Mouse (Mus musculus): Measurements from ENCODE around the gene Pitpnm2.
A peak's percentile ranks its signal among the peaks of the same experiment; 100 is the strongest.

Pitpnm2 gene

DNA sequence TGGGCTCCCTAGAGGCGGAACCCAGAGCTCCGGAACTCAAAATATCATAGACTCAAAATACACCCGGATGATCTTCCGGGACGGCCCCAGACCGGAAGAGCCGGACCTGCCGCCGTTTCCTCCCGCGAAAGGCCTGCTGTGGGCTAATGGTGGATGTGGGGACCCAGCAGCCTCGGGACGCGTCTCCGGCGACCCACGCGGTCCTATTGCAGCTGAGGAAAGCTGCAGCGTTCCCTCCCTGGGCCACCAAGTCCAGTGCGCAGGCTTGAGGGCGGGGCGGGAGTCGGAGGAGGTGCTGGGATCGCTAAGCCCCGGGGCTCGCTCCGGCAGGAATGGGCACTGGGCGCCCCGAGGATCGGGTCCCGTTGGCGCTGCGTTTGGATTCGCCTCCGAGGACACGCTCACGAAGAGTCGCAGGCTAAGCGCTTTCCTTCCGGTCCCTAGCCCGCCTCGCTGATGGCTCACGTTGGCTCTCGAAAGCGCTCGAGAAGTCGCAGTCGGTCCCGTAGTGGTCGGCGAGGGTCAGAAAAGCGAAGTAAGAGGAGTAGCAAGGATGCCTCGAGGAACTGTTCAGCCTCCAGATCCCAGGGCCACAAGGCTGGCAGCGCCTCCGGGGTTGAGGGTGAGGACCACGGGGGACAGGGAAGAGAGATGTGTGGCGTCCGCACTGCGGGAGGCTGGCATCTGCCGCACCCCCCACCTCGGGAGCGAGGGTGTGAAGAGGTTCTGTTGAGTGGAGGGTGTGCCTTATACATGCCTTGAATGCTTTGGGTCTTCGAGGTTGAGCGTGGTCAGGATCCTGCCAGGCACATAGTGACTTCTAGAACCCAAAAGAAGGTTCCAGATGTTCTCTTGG, 133.3 kb downstream of the Pitpnm2 start, which contains the start of gene Arl6ip4:
Gene Arl6ip4, plus strand, starts transcription at position 100 of the 856 bp plus-strand sequence.
- DNase-seq: peak; percentile 86 to 87

DNA sequence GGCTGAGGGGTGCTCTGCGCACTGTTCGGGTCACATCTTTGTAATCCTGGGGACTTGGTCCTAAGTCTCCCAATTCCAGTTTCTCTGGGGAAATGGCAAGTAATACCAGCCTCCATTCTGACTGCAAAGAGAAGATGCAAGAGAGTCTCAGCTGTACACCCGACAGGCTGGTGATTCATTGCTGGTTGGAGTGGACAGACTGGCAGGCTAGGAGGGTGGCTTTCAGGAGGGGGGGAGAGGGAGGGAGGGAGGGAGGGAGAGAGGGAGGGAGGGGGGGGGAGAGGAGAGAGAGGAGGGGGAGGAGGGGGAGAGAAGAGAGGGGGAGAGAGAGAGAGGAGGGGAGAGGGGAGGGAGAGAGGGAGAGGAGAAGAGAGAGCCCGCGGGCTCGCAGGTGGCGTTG, 134.0 kb downstream of the Pitpnm2 start:
- no peak for DNase-seq

DNA sequence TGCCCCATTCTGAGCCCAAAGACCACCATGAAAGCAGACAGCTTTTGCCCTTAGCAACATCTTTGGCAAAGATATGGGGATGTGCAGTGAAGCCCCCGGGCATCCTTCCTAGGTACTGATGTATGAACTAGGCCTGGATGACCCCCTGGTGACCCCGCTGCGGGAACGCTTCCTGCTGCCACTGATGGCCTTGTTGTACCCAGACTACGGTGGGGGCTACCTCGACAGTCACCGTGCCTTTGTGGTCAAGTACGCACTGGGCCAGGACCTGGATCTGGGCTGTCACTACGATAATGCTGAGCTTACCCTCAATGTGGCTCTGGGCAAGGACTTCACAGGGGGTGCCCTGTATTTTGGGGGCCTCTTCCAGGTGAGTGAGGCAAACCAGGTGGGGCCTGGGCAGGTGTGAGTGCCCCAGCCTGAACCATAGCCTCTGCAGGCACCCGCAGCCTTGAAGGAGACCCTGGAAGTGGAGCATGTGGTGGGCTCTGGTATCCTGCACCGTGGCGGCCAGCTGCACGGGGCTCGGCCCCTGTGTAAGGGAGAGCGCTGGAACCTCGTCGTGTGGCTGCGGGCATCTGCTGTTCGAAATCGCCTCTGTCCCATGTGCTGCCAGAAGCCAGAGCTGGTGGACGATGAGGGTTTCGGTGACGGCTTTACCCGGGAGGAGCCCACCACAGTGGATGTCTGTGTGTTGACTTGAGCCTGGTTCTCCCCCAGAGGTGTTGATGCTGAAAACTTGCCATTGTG, 135.1 kb downstream of the Pitpnm2 start:
- no peak for DNase-seq

DNA sequence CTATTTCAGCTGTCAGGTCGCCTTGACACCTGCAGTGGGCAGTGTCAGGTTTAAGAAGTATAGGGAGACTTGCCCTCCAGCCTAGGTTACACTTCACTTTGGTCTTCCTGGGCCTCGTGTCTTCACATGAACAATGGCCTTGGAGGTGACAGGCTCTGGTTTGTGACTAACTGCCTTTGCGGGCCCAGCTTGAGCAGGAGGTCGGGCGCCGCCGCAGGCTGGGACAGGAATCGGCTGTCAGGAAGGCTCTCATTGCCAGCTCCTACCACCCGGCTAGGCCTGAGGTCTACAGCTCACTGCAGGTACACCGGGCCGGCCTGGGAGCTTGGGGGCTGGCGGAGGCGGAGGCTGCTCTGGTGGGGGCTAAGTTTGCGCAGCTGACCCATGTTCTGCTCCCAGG, 136.5 kb downstream of the Pitpnm2 start:
- peak; percentile 66 to 69 for DNase-seq

DNA sequence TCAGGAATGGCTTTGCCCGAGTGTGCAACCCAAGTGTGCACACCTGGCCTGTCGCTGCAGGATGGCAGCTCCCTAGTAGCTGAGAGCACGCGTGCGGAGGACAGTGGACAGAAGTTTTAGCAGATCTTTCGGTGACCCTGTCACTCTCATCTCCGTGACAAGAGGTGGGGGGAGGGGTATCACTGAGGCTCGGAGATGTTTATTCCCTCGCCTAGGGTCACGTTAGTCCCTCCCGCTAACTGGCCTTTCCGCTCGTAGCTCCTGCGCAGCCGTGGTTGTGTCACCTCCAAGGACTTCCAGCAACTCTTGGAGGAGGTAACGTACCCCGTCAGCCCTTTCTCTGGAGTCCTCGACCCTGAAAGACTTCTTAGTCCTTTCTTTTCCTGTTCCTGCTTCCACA, 137.0 kb downstream of the Pitpnm2 start:
- DNase-seq: no peak

DNA sequence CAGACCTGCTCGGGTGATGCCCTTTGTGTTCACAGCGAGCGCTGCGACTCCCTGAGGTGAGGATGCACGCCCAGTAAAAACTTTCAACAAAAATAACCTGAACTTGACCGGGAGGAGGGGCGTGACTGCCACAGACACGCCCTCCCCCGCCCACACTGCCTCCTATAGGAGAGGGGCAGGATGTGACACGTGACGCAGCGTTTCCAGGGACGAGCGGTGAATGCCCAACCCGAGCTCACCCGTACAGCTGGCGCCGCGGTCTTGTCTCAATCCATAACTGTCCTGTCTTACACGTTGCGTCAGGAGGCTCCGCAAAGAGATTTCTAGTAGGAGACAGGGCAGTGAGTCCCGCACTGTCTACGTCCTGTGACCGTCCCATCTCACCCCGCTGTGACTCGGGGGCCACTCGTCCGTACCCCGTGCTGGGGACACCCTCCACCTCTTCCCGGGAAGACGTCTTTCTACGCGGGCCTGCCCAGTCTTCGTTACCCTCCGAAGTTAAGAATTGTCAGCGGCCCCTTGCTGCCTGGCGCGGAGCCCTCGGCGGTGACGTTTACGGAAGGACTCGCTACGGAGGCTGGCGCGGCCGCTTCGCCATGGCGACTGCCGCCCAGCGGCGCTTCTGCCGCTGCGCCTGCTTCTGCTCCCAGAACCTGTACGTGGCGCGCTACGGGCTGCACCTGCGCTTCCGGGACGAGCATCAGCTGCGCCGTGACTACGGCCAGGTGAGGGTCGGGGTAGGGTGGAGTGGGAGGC, 137.6 kb downstream of the Pitpnm2 start, which contains the start of gene Ogfod2:
Gene Ogfod2, plus strand, starts transcription at position 556 of the 756 bp plus-strand sequence.
- DNase-seq: peak; percentile 94 to 95

DNA sequence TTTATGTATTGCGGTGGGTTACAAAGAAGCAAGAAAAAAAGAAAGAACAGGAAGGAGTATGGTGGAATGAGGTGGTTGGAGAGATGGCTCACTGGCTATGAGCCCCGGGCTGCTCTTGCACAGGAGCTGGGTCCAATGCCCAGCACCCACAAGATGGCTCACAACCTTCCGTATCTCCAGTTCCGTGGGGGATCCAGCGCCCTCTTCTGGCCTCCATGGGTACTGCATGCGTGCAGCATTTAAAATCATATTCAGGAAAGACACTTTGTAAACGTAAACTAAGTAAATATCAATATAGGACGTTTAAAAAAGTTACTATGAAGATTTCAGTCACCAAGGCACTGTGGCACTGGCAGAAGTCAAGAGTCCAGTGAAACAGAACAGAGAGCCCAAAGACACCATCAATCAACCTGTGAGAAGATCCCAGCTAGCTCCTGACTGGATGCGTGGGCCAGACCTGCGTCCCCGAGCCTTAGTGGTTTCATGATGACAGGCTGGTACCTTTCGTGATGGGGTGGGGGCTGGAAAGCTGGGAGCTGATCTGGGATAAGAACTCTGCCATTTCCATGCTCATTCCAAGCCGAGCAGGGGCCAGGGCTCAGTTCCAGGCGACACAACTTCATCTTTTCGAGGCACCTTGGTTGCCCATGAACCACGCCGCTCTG, 138.4 kb downstream of the Pitpnm2 start:
- DNase-seq: peak; percentile 80 to 82

DNA sequence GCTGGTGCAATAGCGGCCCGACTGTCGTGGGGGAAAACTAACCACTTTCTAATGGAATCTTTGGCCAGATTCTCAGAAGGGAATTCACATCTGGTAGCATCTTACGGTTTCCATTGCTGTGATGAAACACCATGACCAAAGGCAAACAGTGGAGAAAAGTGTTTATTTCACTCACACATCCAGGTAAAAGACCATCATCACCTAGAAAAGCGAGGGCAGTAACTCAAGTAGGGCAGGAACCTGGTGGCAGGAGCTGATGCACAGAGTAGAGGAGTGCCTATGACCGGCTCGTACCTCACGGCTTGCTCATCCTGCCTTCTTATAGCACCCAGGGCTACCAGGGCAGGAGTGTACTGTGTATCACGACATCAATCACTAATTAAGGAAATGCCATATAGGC, 146.0 kb downstream of the Pitpnm2 start:
- no peak for DNase-seq

DNA sequence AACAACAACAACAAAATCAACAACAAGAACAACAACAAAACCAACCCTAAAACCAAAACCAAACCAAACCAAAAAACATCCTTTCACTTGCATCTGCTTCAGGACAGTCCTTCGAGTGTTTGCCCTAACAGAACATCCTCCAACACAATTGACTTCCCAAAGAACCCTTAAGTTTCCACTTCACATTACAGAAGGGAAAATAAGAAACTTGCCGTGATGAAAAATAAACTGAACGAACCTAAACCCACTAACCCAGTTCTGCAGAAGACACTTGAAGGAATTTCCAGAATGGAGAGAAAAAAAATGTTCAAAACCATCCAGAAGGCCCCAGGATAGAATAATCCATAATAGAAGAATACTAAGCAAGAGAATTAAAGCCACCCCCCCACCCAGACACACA, 146.5 kb downstream of the Pitpnm2 start:
- no peak for DNase-seq

DNA sequence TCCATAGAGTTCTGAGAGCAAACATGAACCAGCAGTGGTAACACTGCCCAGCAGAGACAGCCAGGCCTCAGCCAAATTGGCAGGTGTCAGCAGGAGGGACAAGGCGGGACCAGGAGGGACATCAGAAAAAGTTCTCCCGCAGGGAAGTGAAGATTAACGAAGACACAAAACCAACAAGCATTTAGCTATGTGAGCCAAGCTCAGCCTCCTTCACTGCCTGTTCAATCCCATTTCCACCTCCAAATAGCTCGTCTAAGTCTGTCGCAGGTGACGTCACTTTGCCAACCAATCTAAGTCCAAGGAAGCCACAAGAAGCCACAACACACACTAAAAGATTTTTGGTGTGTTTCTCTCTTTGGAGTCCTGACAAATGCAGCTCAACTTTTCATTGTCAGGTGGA, 147.2 kb downstream of the Pitpnm2 start:
- no peak for DNase-seq

DNA sequence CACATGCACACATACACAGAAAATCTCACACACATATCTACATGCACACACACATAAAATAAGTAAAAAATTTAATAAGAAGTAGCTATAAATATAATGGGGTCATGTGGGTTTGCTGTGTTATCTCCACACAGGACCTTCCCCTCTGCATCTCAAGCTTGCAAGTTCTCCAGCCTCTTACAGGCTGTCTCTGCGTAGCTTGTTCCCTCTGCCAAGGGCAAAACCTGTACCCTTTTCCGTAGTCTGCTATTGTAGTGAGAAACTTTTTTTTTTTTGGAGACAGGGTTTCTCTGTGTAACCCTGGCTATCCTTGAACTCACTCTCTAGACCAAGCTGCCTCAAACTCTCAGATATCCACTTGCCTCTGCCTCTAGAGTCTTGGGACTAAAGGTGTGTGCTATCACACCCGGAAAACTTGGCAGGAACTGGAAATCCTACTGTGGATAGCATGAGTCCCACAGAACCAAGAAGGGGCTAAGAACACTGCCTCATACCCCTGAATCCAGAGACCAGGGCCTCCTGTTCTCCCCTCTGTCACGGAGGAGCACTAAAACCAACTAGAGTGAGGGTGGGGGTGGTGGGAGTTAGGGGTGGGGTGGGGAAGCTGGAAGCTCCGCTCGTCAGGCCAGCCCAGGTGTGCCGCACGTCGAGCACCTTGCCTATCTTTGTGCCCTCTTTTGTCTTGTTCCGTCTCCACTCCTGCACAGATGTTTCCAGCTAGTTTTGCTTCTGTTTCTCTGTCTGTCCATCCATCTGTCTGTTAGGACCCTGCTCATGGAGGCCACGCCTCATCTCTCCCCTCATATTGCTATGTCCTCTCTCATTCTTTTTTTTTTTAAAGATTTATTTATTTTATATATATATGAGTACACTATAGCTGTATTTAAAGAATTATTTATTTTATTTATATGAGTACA, 149.2 kb downstream of the Pitpnm2 start:
- no peak for DNase-seq

DNA sequence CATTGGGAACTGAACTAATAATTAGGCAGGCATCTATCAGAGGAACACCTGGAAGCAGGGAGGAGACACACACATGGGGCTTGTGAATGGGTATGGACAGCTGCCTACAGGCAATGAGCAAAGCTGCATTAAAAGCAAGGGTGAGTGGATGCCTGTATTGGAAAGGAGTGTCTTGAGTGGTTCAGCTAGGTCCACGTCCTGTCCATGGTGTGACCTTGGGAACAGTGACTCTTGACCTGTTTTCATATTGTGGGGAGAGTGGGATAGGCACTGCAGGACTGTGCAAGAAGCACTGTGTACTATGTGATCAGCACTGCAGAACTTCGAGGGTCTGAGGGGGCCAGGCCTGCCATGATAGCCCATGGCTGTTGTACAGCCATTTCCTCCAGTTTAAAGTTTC, 150.6 kb downstream of the Pitpnm2 start:
- DNase-seq: no peak

DNA sequence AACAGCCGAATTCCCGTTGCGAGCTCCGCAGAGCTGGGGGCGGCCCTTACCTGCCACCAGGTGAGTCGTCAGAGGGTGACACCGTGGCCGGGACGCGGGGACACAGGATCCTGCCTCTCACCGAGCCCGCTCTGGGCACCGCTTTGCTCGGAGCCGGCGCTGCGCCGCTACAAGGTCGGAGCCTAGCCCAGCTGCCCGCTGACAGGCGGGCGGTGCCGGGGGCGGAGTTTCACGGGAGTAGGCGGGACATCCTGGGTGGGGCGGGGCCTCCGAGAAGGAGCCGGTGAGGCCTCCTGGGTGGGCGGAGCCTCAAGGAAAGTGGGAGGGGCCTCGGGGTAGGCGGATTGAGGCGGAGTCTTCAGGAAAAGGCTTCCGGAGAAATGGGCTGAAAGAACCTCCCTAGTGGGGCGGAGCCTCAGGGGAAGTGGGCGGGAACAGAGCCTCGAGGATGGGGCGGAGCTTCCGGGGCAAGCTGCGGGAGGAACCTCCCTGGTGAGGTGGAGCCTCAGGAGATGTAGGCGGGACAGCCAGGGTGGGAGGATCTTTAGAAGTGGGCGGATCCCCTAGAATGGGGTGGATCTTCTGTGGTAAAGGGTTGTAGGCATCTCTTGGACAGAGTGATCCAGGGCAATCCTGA, 153.8 kb downstream of the Pitpnm2 start, which contains the start of gene Abcb9:
Gene Abcb9, minus strand, starts transcription at position 203 of the 637 bp plus-strand sequence.
- peak; percentile 100 for DNase-seq

DNA sequence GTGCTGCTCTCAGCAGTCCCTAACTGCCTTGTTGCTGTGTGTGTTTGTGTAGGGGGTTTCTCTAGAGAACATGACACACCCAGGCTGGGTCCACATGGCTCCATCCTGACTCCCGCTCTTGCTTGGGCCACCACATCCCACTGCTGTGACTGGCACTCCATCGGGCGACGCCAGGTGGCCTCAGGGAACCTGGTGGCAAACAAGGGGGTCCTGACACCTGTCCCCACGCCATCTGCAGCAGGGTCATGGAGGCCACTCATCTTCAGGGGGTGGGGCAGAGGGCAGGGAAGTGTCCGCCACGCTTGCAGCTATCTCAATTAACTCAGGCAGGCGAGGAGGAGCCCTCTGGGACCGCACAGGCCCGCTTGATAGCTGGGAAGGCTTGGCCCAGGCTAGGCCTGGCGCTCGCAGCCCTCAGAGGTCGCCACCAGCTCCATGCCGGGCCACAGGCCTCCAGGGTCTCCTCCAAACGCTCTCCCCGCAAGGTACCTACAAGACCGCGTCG, 154.4 kb downstream of the Pitpnm2 start:
- DNase-seq: no peak

DNA sequence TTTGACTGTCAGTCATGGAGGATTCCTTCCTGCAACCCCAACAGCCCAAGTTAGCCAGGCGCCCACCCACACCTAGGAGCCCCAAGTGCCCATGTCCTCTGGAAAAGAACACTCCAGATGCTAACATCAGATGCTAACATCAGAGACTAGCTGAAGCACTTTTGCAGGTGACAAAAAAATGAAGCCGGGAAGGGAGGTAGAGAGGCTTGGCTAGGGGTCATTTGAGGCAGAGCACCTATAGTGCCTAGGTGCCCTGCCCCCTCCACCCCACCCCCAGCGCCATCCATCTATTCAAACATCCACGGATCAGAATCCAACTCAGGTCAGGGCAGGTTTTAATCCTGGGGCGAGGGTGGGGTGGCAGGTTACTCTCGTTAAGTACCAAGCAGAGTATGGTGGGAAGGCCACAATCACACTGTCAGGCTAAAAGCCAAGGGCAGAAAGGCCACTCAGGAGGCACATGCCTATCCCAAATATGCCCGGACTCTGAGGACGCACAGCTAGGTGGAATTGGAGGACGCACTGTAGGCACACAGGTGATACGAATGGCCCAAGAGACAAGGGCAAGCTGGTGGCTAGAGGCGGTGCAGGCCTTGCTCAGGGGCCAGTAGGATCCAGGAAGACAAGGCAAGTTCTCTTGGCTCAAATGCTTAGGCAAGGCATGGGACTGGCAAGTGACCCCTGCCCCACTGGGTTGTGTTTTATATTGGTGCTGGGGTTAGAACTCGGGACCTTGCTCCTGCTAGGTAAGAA, 155.5 kb downstream of the Pitpnm2 start:
- no peak for DNase-seq

DNA sequence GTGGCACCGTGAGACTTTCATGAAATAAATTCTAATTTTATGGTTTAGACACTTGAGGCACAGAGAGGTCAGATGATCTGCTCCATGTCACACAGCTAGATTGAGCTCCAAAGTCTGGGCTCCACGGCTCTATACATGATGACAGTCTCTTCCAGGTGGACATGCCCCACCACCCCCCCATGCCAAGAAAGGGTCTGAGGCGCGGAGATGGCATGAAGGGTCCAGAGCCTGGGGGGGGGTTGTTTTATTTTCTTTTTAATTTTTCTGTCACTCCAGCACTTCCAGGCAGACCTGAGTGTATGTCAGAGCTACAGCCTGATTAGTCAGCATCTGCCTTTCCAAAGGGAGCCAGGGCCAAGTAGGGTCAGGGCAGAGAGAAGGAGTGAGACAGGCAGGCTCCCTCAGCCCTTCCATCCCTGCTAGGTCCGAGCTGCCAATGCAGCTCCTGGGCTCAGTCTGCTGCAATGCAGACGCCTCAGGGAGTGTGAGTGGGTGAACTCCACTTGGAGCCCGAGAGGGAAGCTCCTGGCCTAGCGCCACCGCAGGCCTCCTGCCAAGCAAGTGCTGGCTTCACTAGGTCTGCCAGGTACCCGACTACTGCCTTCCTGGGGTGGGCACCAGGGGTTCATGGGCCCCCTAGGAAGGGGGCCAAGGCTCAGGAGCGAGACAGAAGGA, 156.3 kb downstream of the Pitpnm2 start:
- DNase-seq: no peak

DNA sequence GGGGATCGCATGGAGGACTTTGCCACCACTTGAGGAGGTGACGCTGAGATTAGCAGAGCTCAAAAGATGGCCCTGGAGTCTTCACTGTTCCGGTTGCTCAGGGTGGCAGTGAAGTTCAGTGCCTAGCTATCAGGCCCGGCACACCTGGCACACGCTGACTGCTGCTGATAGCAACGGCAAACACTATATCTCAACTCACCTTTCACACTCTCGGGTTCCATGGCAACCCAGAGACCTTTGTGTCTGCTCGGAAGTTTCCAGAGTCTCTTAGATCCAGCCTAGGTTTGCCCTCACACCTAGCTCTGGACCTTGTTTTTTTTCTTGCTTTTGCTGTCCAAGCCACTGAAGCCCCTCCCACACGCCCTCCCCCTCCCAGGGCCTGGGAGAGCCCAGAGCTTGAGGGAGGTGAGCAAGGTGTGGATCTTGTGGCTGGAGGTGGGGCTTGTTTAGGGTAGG, 157.6 kb downstream of the Pitpnm2 start:
- no peak for DNase-seq

DNA sequence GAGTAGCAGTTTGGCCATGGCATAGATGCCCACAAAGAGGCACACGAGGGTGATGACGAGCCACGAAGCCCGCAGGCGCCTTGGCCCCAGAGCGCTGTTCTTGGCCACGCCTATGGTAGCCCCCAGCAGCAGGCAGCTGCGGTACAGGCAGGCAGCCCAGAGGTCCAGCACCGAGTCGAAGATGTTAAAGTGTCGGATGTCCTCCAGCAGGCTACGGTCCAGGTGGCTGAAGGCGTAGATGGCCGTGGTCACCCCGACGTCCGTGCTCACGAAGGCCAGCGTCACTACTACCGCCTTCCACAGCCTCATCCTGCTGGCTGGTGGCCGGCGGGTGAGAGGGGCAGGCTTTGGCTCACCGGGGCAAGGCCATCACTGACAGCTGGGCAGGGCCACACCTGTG, 159.7 kb downstream of the Pitpnm2 start:
- no peak for DNase-seq

DNA sequence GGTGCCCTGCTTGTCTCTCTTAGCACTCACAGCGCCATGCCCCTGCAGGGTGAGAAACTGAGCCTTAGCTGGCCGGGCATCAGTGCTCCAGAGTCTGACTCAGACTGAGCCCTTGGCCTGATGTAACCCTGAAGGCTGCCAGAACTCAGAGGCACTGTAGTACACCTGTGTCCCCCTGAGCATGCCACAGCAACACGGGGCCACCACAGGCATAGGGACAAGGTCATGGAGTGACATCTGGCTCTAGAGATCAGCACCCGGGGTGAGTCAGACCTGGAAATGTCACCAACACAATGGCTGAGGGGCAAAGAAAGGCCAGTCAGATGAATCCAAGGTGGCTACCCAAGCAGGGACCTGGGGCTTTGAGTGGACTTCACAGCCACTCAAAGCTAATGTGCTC, 162.7 kb downstream of the Pitpnm2 start:
- no peak for DNase-seq

Data from B cell, adult 2 months (primary cell).